Mouse (Mus musculus) lung, postnatal 0 days (tissue): Measurements from ENCODE around the gene Tdrd9.

Experiments used
- CTCF ChIP-seq: IDR thresholded peaks from 2 replicates; pipeline ENCODE4 v1.5.1; 2016; ENCODE audit warnings: antibody characterized with exemption, mild to moderate bottlenecking
- EP300 ChIP-seq: IDR thresholded peaks from 2 replicates; pipeline ENCODE4 v1.6.1; 2016; ENCODE audit warnings: antibody characterized with exemption, mild to moderate bottlenecking, control low read depth

DNA sequence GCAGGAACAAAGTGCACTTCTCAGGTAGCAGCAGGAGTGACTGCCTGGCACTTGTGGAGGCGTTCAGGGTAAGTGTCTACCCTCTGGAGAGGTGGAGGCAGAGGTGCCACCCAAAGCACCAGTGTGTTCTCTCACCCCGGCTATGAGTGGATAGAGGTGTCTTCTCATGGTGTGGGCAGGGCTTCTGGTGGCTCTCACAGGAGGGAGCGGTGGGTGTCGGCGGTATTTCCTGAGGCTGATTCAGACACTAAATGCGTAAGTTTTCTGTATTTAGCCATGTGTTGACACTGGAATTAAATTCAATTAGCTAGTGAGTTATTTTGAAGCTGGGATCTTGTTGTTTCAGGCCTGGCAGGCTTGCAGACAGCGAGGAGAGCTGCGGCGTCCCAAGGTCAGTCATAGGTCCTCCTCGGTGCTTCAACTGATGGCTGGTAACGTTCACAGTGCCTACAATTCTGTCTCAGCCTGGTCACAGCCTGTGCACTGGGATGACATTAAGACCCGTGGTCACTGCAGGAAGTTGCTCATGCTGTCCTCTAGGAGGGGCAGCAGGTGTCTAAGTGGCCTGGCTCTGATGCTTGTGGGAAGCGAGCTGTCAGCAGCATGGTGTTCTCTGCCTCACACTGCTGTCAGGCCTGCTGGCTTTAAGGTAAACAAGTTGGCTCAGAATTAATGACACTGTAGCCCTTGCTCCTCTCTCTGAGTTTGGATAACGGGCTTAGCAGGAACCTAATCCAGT lies 54.7 kb downstream of the Tdrd9 start:
- no peak for TF ChIP-seq CTCF
- no peak for TF ChIP-seq EP300
